Mouse (Mus musculus) forebrain, embryonic 12.5 days (tissue): ENCODE results near the gene Mbnl2. TPM values are rescaled to one million over a fixed set of nuclear protein-coding genes. Genes with fewer than 3 reads are reported as not detected.

Experiments
- ATAC-seq: fragments of 200-750 bp; cut with Nextera tagmentation; 2 replicates; pipeline ENCODE4 v1.8.0; 2017; ENCODE audit warnings: moderate TSS enrichment; ENCODE audit not compliant: low FRiP score
- H3K27ac ChIP-seq: fragments of 300-500 bp; sonication (generic); 2 replicates; pipeline ENCODE4 v1.5.1; 2016; ENCODE audit warnings: mild to moderate bottlenecking
- H3K27me3 ChIP-seq: fragments of 300-500 bp; sonication (generic); 2 replicates; pipeline ENCODE4 v1.6.1; 2016; ENCODE audit warnings: mild to moderate bottlenecking
- H3K36me3 ChIP-seq: fragments of 300-500 bp; sonication (generic); replicated peaks from 2 replicates; pipeline ENCODE4 v1.6.1; 2016; ENCODE audit warnings: mild to moderate bottlenecking
- H3K4me1 ChIP-seq: fragments of 300-500 bp; sonication (generic); 2 replicates; pipeline ENCODE4 v1.6.1; 2016
- H3K4me2 ChIP-seq: fragments of 300-500 bp; sonication (generic); 2 replicates; pipeline ENCODE4 v1.6.1; 2016; ENCODE audit warnings: mild to moderate bottlenecking, moderate library complexity
- H3K4me3 ChIP-seq: fragments of 300-500 bp; sonication (generic); replicated peaks from 2 replicates; pipeline ENCODE4 v1.5.1; 2016; ENCODE audit warnings: mild to moderate bottlenecking
- H3K9ac ChIP-seq: fragments of 300-500 bp; sonication (generic); 2 replicates; pipeline ENCODE4 v1.6.1; 2016; ENCODE audit warnings: mild to moderate bottlenecking
- H3K9me3 ChIP-seq: fragments of 300-500 bp; sonication (generic); 2 replicates; pipeline ENCODE4 v1.6.1; 2016
- WGBS: fragments of 180-500 bp; shearing (Covaris S2); methylation state at CpG from one replicate; pipeline ENCODE4 v1.1.7; 2016; 5-methylcytosine and 5-hydroxymethylcytosine counted together
- polyA plus RNA-seq: library from polyadenylated mRNA; unstranded; fragments of >200 nt; fragmentation: Nextera tagmentation; extraction: Ambion mirVana; gene quantifications from 2 replicates; pipeline ENCODE4 v1.2.1, GENCODE M21; 2016

The Mbnl2 gene
- polyA plus RNA-seq, 1 experiment from 2014 or later, result 32.5 TPM

GRCm38 (mm10) chr14:120404364-120404763 is 128.9 kb downstream of the Mbnl2 start:
- H3K4me3 ChIP-seq, result no peak overlapping the region
- peaks cover 5% of the 10 kb centered on the region; the same call in 1 of the 2 replicates for H3K36me3 ChIP-seq
- WGBS, result 88% methylated on average over 7 of the region's 7 CpGs
- no peak for ATAC-seq
- no peak overlapping the region for H3K4me2 ChIP-seq
- no peaks in the 10 kb centered on the region for H3K4me1 ChIP-seq
- no peaks in the 10 kb centered on the region for H3K9me3 ChIP-seq
- H3K27me3 ChIP-seq, result no peaks in the 10 kb centered on the region
- H3K27ac ChIP-seq, result no peak overlapping the region
- H3K9ac ChIP-seq, result no peak overlapping the region

GRCm38 (mm10) chr14:120404811-120405582 is 129.5 kb downstream of the Mbnl2 start:
- Histone ChIP-seq H3K4me2 (no peak overlapping the region), H3K4me3 (no peak overlapping the region), H3K27me3 (no peaks in the 10 kb centered on the region), H3K9ac (no peak overlapping the region), H3K27ac (no peak overlapping the region), H3K9me3 (no peaks in the 10 kb centered on the region), H3K36me3 (peaks cover 5% of the 10 kb centered on the region; the same call in 1 of the 2 replicates), H3K4me1 (no peaks in the 10 kb centered on the region)
- 89% methylated on average over 17 of the region's 17 CpGs for WGBS
- no peak for ATAC-seq

- Histone ChIP-seq H3K9me3 (no peaks in the 10 kb centered on the region), H3K27me3 (no peaks in the 10 kb centered on the region), H3K4me3 (no peak overlapping the region), H3K36me3 (peaks cover 5% of the 10 kb centered on the region; the same call in 1 of the 2 replicates), H3K4me1 (no peaks in the 10 kb centered on the region), H3K27ac (no peak overlapping the region), H3K4me2 (no peak overlapping the region), H3K9ac (no peak overlapping the region)
- no peak for ATAC-seq
- WGBS, result 87% methylated on average over 3 of the region's 3 CpGs
Observed at GRCm38 (mm10) chr14:120405597-120405996, 130.1 kb downstream of the Mbnl2 start.

GRCm38 (mm10) chr14:120406271-120406670 is 130.8 kb downstream of the Mbnl2 start:
- WGBS, result 92% methylated on average over 6 of the region's 6 CpGs
- Histone ChIP-seq H3K36me3 (peaks cover 5% of the 10 kb centered on the region; the same call in 1 of the 2 replicates), H3K27ac (no peak overlapping the region), H3K4me3 (no peak overlapping the region), H3K9ac (no peak overlapping the region), H3K27me3 (no peaks in the 10 kb centered on the region), H3K9me3 (no peaks in the 10 kb centered on the region), H3K4me2 (no peak overlapping the region), H3K4me1 (no peaks in the 10 kb centered on the region)
- no peak for ATAC-seq

GRCm38 (mm10) chr14:120406820-120407219 is 131.4 kb downstream of the Mbnl2 start:
- H3K4me1 ChIP-seq, result no peaks in the 10 kb centered on the region
- WGBS, result 88% methylated on average over 8 of the region's 8 CpGs
- no peak overlapping the region for H3K27ac ChIP-seq
- H3K9me3 ChIP-seq, result no peaks in the 10 kb centered on the region
- H3K36me3 ChIP-seq, result peaks cover 5% of the 10 kb centered on the region; the same call in 1 of the 2 replicates
- no peaks in the 10 kb centered on the region for H3K27me3 ChIP-seq
- no peak for ATAC-seq
- H3K9ac ChIP-seq, result no peak overlapping the region
- H3K4me3 ChIP-seq, result no peak overlapping the region
- no peak overlapping the region for H3K4me2 ChIP-seq

- Histone ChIP-seq H3K36me3 (peaks cover 8% of the 10 kb centered on the region; the same call in 1 of the 2 replicates), H3K4me2 (no peak overlapping the region), H3K9me3 (no peaks in the 10 kb centered on the region), H3K27ac (no peak overlapping the region), H3K4me3 (no peak overlapping the region), H3K4me1 (no peaks in the 10 kb centered on the region), H3K27me3 (no peaks in the 10 kb centered on the region), H3K9ac (no peak overlapping the region)
- 93% methylated on average over 10 of the region's 10 CpGs for WGBS
- no peak for ATAC-seq
Observed at GRCm38 (mm10) chr14:120409854-120410253, 134.4 kb downstream of the Mbnl2 start.

- Histone ChIP-seq H3K4me2 (no peak overlapping the region), H3K4me1 (no peaks in the 10 kb centered on the region), H3K36me3 (peaks cover 3% of the 10 kb centered on the region; the same call in 1 of the 2 replicates), H3K4me3 (no peak overlapping the region), H3K9me3 (no peaks in the 10 kb centered on the region), H3K27ac (no peak overlapping the region), H3K9ac (no peak overlapping the region), H3K27me3 (no peaks in the 10 kb centered on the region)
- 87% methylated on average over 9 of the region's 9 CpGs for WGBS
- ATAC-seq, result no peak
Observed at GRCm38 (mm10) chr14:120416886-120417285, 141.4 kb downstream of the Mbnl2 start.

- peak; percentile 27; the same call in 1 of the 2 replicates for ATAC-seq
- WGBS, result 75% methylated on average over 14 of the region's 14 CpGs
Observed at GRCm38 (mm10) chr14:120418964-120419363, 143.5 kb downstream of the Mbnl2 start.

GRCm38 (mm10) chr14:120428497-120428896 is 153.0 kb downstream of the Mbnl2 start:
- peaks cover 23% of the 10 kb centered on the region for H3K36me3 ChIP-seq
- H3K4me3 ChIP-seq, result no peak overlapping the region
- no peaks in the 10 kb centered on the region for H3K4me1 ChIP-seq
- no peak overlapping the region for H3K4me2 ChIP-seq
- ATAC-seq, result no peak
- no peak overlapping the region for H3K27ac ChIP-seq
- WGBS, result 93% methylated on average over 5 of the region's 5 CpGs
- no peak overlapping the region for H3K9ac ChIP-seq
- H3K9me3 ChIP-seq, result peaks cover 9% of the 10 kb centered on the region; the same call in 1 of the 2 replicates
- no peaks in the 10 kb centered on the region for H3K27me3 ChIP-seq

More at GRCm38 (mm10) chr14:120418964-120419363, 143.5 kb downstream of the Mbnl2 start:
- 0 out of 2 replicates have a peak, but pooled peaks cover under 1% of the 10 kb centered on the region for H3K36me3 ChIP-seq
- no peak overlapping the region for H3K9ac ChIP-seq
- H3K4me3 ChIP-seq, result no peak overlapping the region
- no peaks in the 10 kb centered on the region for H3K27me3 ChIP-seq
- no peaks in the 10 kb centered on the region for H3K9me3 ChIP-seq
- H3K4me2 ChIP-seq, result no peak overlapping the region
- H3K4me1 ChIP-seq, result no peaks in the 10 kb centered on the region
- H3K27ac ChIP-seq, result no peak overlapping the region

- Histone ChIP-seq H3K27me3 (no peaks in the 10 kb centered on the region), H3K4me1 (peaks cover 6% of the 10 kb centered on the region; the same call in 1 of the 2 replicates), H3K36me3 (no peaks in the 10 kb centered on the region), H3K9ac (no peak overlapping the region), H3K27ac (no peak overlapping the region), H3K9me3 (no peaks in the 10 kb centered on the region), H3K4me2 (no peak overlapping the region), H3K4me3 (no peak overlapping the region)
- ATAC-seq, result no peak
Observed at GRCm38 (mm10) chr14:120432773-120433172, 157.3 kb downstream of the Mbnl2 start.

- Histone ChIP-seq H3K27me3 (no peaks in the 10 kb centered on the region), H3K4me1 (peaks cover 6% of the 10 kb centered on the region; the same call in 1 of the 2 replicates), H3K36me3 (no peaks in the 10 kb centered on the region), H3K9ac (no peak overlapping the region), H3K4me3 (no peak overlapping the region), H3K9me3 (no peaks in the 10 kb centered on the region), H3K4me2 (no peak overlapping the region), H3K27ac (no peak overlapping the region)
- 74% methylated on average over 8 of the region's 8 CpGs for WGBS
- ATAC-seq, result no peak
Observed at GRCm38 (mm10) chr14:120433931-120434398, 158.5 kb downstream of the Mbnl2 start.

GRCm38 (mm10) chr14:120434831-120435230 is 159.4 kb downstream of the Mbnl2 start:
- Histone ChIP-seq H3K27me3 (no peaks in the 10 kb centered on the region), H3K9ac (no peak overlapping the region), H3K36me3 (no peaks in the 10 kb centered on the region), H3K27ac (no peak overlapping the region), H3K4me3 (no peak overlapping the region), H3K4me1 (peaks cover 6% of the 10 kb centered on the region; the same call in 1 of the 2 replicates), H3K9me3 (no peaks in the 10 kb centered on the region), H3K4me2 (no peak overlapping the region)
- 86% methylated on average over 1 of the region's 1 CpGs for WGBS
- ATAC-seq, result no peak

GRCm38 (mm10) chr14:120440716-120441115 is 165.2 kb downstream of the Mbnl2 start:
- no peak for ATAC-seq
- no peak overlapping the region for H3K4me2 ChIP-seq
- H3K36me3 ChIP-seq, result no peaks in the 10 kb centered on the region
- no peaks in the 10 kb centered on the region for H3K4me1 ChIP-seq
- H3K9ac ChIP-seq, result no peak overlapping the region
- H3K27ac ChIP-seq, result no peak overlapping the region
- H3K4me3 ChIP-seq, result no peak overlapping the region
- no peaks in the 10 kb centered on the region for H3K27me3 ChIP-seq
- no peaks in the 10 kb centered on the region for H3K9me3 ChIP-seq
